Mouse (Mus musculus) heart, adult 2 months (tissue): ENCODE measurements around the gene Dop1b.

ENCODE experiments used
- CTCF ChIP-seq: fragments of 200-600 bp; IDR thresholded peaks from 2 replicates; pipeline ENCODE4 v1.8.1; 2022; ENCODE audit warnings: antibody characterized with exemption, mild to moderate bottlenecking, moderate library complexity
- EP300 ChIP-seq: fragments of 200-500 bp; IDR thresholded peaks from 2 replicates; pipeline ENCODE4 v1.6.1; 2011; ENCODE audit warnings: low read depth, low read length, control low read depth; ENCODE audit not compliant: insufficient read depth
- POLR2A ChIP-seq: fragments of 200-500 bp; IDR thresholded peaks from 2 replicates; pipeline ENCODE4 v1.6.1; 2011; ENCODE audit warnings: mild to moderate bottlenecking, low read depth, low read length, control low read depth; ENCODE audit not compliant: insufficient read depth

DNA sequence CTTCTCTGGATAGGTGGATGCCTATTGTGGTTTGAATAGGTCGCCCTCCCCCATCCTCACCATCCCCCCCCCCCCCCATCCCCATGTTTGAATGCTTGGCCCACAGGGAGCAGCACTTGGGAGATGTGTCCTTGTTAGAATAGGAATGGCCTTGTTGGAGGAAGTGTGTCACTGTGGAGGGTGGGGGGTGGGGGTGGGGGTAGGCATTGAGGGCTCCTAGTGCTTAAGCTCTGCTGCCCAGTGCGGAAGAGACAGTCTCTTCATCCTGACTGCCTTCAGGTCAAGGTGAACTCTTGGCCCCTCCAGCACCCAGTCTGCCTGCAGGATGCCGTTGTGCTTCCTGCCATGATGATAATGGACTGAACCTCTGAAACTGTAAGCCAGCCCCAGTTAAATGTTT, 110.0 kb downstream of the Dop1b start:
- no peak for TF ChIP-seq CTCF
- TF ChIP-seq EP300, result no peak
- TF ChIP-seq POLR2A, result no peak
